Mouse (Mus musculus) heart, postnatal 0 days (tissue): ENCODE measurements around the gene Mfap1a. TPM values are rescaled to one million over a fixed set of nuclear protein-coding genes. Genes with fewer than 3 reads are reported as not detected.
A peak's percentile ranks its signal among the peaks of the same experiment; 100 is the strongest.

ENCODE experiments used
- ATAC-seq: fragments of 200-750 bp; cut with Nextera tagmentation; 2 replicates; pipeline ENCODE4 v1.8.0; 2017; ENCODE audit warnings: low read depth, moderate number of reproducible peaks, moderate library complexity; ENCODE audit not compliant: insufficient read depth
- DNase-seq: peaks from one replicate; pipeline ENCODE4 v3.0.0-alpha.2; 2016; ENCODE audit warnings: low spot score
- H3K27ac ChIP-seq: fragments of 300-500 bp; sonication (generic); 2 replicates; pipeline ENCODE4 v1.5.1; 2014; ENCODE audit warnings: low read depth, mild to moderate bottlenecking
- H3K27me3 ChIP-seq: fragments of 300-500 bp; sonication (generic); 2 replicates; pipeline ENCODE4 v1.6.1; 2014; ENCODE audit warnings: low read length, mixed read lengths; ENCODE audit not compliant: control insufficient read depth, insufficient read depth
- H3K36me3 ChIP-seq: fragments of 300-500 bp; sonication (generic); replicated peaks from 2 replicates; pipeline ENCODE4 v1.6.1; 2014; ENCODE audit warnings: low read length, mixed read lengths; ENCODE audit not compliant: control insufficient read depth, insufficient read depth
- H3K4me1 ChIP-seq: fragments of 300-500 bp; sonication (generic); 2 replicates; pipeline ENCODE4 v1.6.1; 2014; ENCODE audit warnings: antibody characterized with exemption; ENCODE audit not compliant: control insufficient read depth, insufficient read depth
- H3K4me2 ChIP-seq: fragments of 300-500 bp; sonication (generic); 2 replicates; pipeline ENCODE4 v1.6.1; 2014; ENCODE audit warnings: low read depth, mild to moderate bottlenecking, low read length, moderate library complexity
- H3K4me3 ChIP-seq: fragments of 300-500 bp; sonication (generic); 2 replicates; pipeline ENCODE4 v1.5.1; 2014; ENCODE audit warnings: low read depth, low read length
- H3K9ac ChIP-seq: fragments of 300-500 bp; sonication (generic); replicated peaks from 2 replicates; pipeline ENCODE4 v1.6.1; 2014; ENCODE audit warnings: low read depth, low read length, mixed read lengths
- H3K9me3 ChIP-seq: fragments of 300-500 bp; sonication (generic); replicated peaks from 2 replicates; pipeline ENCODE4 v1.6.1; 2016; ENCODE audit warnings: low read length; ENCODE audit not compliant: control insufficient read depth
- CTCF ChIP-seq: IDR thresholded peaks from 2 replicates; pipeline ENCODE4 v1.5.1; 2016; ENCODE audit warnings: antibody characterized with exemption, control low read depth, low read depth
- EP300 ChIP-seq: IDR thresholded peaks from 2 replicates; pipeline ENCODE4 v1.6.1; 2016; ENCODE audit warnings: antibody characterized with exemption, low read depth
- WGBS: fragments of 180-500 bp; shearing (Covaris S2); extraction: QIAGEN DNeasy Blood & Tissue Kit; methylation state at CpG from one replicate; pipeline ENCODE4 v1.1.7; 2014; 5-methylcytosine and 5-hydroxymethylcytosine counted together
- polyA plus RNA-seq: library from polyadenylated mRNA; unstranded; fragments of >200 nt; fragmentation: Nextera tagmentation; extraction: Ambion mirVana; gene quantifications from 2 replicates; pipeline ENCODE4 v1.2.1, GENCODE M21; 2015
- total RNA-seq: library from RNA; depleted of rRNA; stranded (reverse); fragments of >200 nt; gene quantifications from 2 replicates; pipeline ENCODE4 v1.2.3, GENCODE M21; 2014; ENCODE audit warnings: low replicate concordance

Gene Mfap1a
- total and polyA plus RNA-seq, 2 experiments from 2014 or later = 9.8 to 16.0 TPM

DNA sequence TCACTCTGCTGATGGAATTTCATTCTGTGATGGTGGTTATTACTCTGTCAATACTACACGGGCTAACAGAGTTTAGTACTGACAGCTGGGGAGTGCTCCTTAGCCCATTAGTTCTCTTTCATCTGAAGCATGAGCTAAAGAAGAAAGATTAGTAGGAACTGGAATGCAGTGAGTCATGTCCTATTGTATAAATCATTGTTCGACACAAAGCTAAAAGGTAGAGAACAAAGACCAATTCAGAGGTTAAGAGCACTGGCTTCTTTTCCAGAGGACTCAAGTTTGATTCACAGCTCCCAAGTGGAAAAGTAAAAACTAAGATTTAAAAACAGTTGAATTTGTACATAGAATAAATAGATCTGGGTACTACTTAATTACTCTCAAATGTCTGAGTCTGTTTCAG lies 46.4 kb downstream of the Mfap1a start:
- Histone ChIP-seq H3K27me3 (no peaks in the 10 kb centered on the region), H3K4me1 (peaks cover 6% of the 10 kb centered on the region), H3K4me3 (no peak overlapping the region), H3K4me2 (no peak overlapping the region), H3K27ac (no peak overlapping the region), H3K9ac (no peak overlapping the region), H3K36me3 (peaks cover 12% of the 10 kb centered on the region), H3K9me3 (no peaks in the 10 kb centered on the region)
- ATAC-seq = no peak
- 53% methylated on average over 2 of the region's 2 CpGs for WGBS
- no peak for DNase-seq
- TF ChIP-seq EP300 (no peak), CTCF (no peak)

DNA sequence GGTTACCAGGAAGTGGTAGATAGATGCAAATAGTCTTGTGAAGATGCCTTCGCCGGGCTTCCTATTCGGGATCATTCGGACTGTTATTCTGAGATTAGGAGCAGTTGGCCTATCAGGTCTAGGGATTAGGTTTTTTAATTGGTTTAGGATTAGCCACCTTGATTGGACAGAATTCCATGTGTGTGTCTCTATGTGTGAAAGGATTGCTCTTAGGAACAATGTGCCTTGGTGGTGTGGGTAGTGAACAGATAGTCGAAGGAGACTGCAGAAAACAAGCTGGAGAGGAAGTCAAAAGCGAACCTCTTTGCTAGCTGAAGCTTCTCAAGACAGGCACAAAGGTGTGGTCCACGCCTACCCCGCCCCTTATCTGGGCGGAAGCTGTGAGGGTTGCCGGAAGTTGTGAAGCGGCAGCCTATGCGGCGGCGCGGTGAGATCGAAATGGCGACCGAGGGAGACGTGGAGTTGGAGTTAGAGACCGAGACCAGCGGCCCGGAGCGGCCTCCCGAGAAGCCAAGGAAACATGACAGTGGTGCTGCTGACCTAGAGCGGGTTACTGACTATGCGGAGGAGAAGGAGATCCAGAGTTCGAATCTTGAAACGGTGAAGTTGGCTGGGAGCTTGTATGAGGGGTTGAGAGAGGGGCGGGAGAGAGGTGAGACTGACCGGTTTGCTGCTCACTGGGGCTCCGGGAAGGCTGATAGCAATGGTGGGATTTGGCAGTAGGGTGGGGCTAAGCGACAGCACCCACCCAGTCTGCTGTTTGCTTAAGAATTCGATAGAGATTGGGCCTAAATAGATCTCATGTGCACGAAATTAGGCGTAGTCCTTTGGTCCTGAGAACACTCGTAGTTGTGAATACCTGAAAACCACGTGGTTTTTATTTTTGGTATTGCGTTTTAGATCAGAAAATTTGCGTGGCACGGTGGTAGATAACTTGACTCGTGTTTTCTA lies 49.5 kb downstream of the Mfap1a start, which contains the start of gene Serinc4:
Gene Serinc4, minus strand, starts transcription at position 90 of the 951 bp plus-strand sequence.
- DNase-seq (peak; percentile 81), ATAC-seq (peak; percentile 84)
- Histone ChIP-seq H3K9me3 (no peaks in the 10 kb centered on the region), H3K36me3 (peaks cover 27% of the 10 kb centered on the region), H3K27ac (peak within 1 kb of the TSS; percentile 83), H3K4me2 (peak within 1 kb of the TSS; percentile 79), H3K27me3 (no peaks in the 10 kb centered on the region), H3K4me1 (peaks cover 24% of the 10 kb centered on the region), H3K9ac (peak within 1 kb of the TSS; percentile 62), H3K4me3 (peak within 1 kb of the TSS; percentile 62)
- 4% methylated on average over 41 of the region's 41 CpGs for WGBS
- no peak for TF ChIP-seq CTCF
- no peak for TF ChIP-seq EP300

DNA sequence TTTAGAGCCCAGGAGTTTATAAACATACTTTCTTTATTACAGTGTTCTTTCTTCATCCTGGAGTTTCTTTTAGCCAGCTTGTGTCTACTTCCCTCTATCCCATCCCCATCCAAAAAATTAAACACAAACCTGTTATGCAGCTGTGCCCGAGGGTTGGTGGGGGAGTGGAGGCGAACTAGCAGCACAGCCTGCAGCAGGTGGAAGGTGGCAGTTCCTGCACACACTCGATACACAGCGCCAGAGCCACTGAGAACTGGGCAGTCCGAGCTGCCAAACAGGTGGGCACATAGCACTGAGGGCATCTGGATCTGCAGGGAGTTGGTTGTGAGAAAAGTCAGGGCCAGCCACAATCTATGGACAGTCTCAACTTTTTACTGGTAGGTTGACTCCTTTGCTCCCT lies 50.9 kb downstream of the Mfap1a start:
- Histone ChIP-seq H3K4me1 (peaks cover 33% of the 10 kb centered on the region), H3K9ac (no peak overlapping the region), H3K4me3 (no peak overlapping the region), H3K27me3 (no peaks in the 10 kb centered on the region), H3K4me2 (no peak overlapping the region), H3K27ac (no peak overlapping the region), H3K9me3 (no peaks in the 10 kb centered on the region), H3K36me3 (peaks cover 31% of the 10 kb centered on the region)
- ATAC-seq (no peak), DNase-seq (no peak)
- 71% methylated on average over 5 of the region's 5 CpGs for WGBS
- TF ChIP-seq EP300 (no peak), CTCF (no peak)

DNA sequence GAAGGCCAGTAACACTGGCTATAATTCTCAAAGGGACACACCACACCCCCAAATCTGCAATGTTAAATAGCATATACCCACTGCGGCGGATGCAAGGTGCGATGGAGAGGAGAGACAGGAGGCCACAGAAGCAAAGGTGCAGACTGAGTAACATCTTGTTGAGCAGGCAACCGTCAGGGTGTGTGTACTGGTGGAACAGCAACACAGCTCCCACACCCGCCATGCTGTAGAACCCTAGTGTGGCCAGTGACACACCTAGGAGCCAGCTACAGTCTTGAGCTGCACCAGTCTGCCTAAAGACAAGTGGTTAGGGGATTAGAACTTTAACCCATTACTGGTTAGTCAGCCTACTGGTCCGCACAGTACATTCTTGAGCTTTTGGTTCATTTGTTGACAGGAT lies 52.5 kb downstream of the Mfap1a start:
- Histone ChIP-seq H3K4me3 (no peak overlapping the region), H3K9ac (no peak overlapping the region), H3K4me2 (no peak overlapping the region), H3K9me3 (no peaks in the 10 kb centered on the region), H3K27me3 (no peaks in the 10 kb centered on the region), H3K4me1 (peaks cover 33% of the 10 kb centered on the region), H3K36me3 (peaks cover 29% of the 10 kb centered on the region), H3K27ac (peak overlapping the region; percentile 61)
- DNase-seq (no peak), ATAC-seq (no peak)
- TF ChIP-seq CTCF = no peak
- TF ChIP-seq EP300 = no peak
- whole genome bisulfite sequencing = 86% methylated on average over 6 of the region's 6 CpGs

DNA sequence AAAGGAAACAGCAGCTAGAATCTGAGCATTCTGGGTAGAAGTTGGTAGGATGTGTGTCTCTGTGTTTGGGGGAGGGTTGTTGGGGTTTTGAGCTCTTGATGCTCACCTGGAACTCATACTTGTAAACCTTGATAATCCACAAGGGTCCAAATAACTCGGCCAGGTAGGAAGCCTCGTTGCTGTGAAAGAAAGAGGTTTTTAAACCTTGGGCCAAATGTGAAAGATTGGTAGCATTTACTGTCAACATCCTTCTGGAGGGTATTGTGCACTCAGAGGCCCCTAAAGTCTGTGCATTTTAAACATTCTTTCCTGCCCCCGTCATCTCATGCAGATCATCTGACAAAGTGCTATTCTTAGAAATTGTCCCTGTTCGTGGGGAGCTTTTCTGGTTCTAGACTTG lies 53.5 kb downstream of the Mfap1a start, which contains the start of gene Hypk:
Gene Hypk, plus strand, starts transcription at position 301 of the 400 bp plus-strand sequence.
- H3K27ac ChIP-seq = peak within 1 kb of the TSS; percentile 61
- H3K4me2 ChIP-seq = no peak within 1 kb of the TSS; the same call in 1 of the 2 replicates
- no peak within 1 kb of the TSS for H3K4me3 ChIP-seq
- peaks cover 22% of the 10 kb centered on the region for H3K36me3 ChIP-seq
- no peaks in the 10 kb centered on the region for H3K9me3 ChIP-seq
- TF ChIP-seq EP300 (no peak), CTCF (no peak)
- DNase-seq = peak; percentile 37
- WGBS = 34% methylated on average over 4 of the region's 4 CpGs
- no peak within 1 kb of the TSS for H3K9ac ChIP-seq
- no peak for ATAC-seq
- no peaks in the 10 kb centered on the region for H3K27me3 ChIP-seq
- peaks cover 34% of the 10 kb centered on the region for H3K4me1 ChIP-seq
